Mouse (Mus musculus): Measurements from ENCODE around the gene Usf1.

DNA sequence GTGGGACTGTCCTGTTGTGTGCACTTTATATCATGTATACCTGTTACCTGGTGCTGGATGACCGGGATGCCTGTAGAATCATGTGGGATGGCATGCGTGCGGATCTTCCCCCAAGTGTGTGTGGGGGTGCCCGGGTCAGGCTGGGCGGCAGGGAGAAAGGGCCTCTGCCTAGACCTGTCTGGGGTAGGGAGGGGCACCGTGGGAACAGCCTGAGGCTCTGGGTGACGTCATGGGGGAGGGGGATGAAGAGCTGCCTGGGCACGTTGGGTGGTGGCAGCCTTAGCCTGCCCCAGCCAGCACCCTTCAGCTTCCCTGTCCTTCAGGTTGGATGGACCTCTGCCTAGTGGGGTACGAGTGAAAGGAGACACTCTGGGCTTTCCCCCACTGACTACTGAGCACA is 26.8 kb upstream of the Usf1 start:
- TF ChIP-seq CTCF (IDR thresholded peaks at IDR 0.05; ENCODE audit: control insufficient read depth, insufficient read depth, insufficient read length) (no peak), CEBPB (IDR thresholded peaks at IDR 0.05; ENCODE audit: low read depth) (no peak)
